Mouse (Mus musculus): ENCODE data around the gene Cep152.
A peak's percentile ranks its signal among the peaks of the same experiment; 100 is the strongest.

Cep152 gene

GRCm38 (mm10) chr2:125624837-125625351 is at the start of gene Cep152:
TSS of gene Cep152 (minus strand) at chr2:125625113.
- DNase-seq (ENCODE audit: low spot score in 2 of 2), result peak; percentile 92 to 95

GRCm38 (mm10) chr2:125672957-125673631 is 48.2 kb upstream of the Cep152 start, which contains the start of gene Eid1:
TSS of gene Eid1 (plus strand) at chr2:125673095.
- DNase-seq (ENCODE audit: low spot score in 2 of 2), result peak; percentile 65 to 74

- peak; percentile 26 to 52 for DNase-seq (ENCODE audit: low spot score in 2 of 2)
Observed at GRCm38 (mm10) chr2:125672568-125672956, 47.6 kb upstream of the Cep152 start.

- no peak for DNase-seq (ENCODE audit: low spot score in 2 of 2)
Observed at GRCm38 (mm10) chr2:125670846-125671245, 45.9 kb upstream of the Cep152 start.

GRCm38 (mm10) chr2:125667721-125668120 is 42.8 kb upstream of the Cep152 start:
- DNase-seq (ENCODE audit: low spot score in 2 of 2), result no peak

- no peak for DNase-seq (ENCODE audit: low spot score in 2 of 2)
Observed at GRCm38 (mm10) chr2:125667184-125667583, 42.3 kb upstream of the Cep152 start.

- no peak for DNase-seq (ENCODE audit: low spot score in 2 of 2)
Observed at GRCm38 (mm10) chr2:125666668-125667067, 41.8 kb upstream of the Cep152 start.

- DNase-seq (ENCODE audit: low spot score in 2 of 2), result no peak
Observed at GRCm38 (mm10) chr2:125665909-125666308, 41.0 kb upstream of the Cep152 start.

- DNase-seq (ENCODE audit: low spot score in 2 of 2), result no peak
Observed at GRCm38 (mm10) chr2:125665213-125665612, 40.3 kb upstream of the Cep152 start.

- no peak for DNase-seq (ENCODE audit: low spot score in 2 of 2)
Observed at GRCm38 (mm10) chr2:125662517-125662916, 37.6 kb upstream of the Cep152 start.

GRCm38 (mm10) chr2:125661156-125661555 is 36.2 kb upstream of the Cep152 start:
- DNase-seq (ENCODE audit: low spot score in 2 of 2), result no peak

- no peak for DNase-seq (ENCODE audit: low spot score in 2 of 2)
Observed at GRCm38 (mm10) chr2:125660537-125661130, 35.7 kb upstream of the Cep152 start.

- DNase-seq (ENCODE audit: low spot score in 2 of 2), result peak in 1 of 2 experiments; percentile 59
Observed at GRCm38 (mm10) chr2:125659823-125660536, 35.1 kb upstream of the Cep152 start.

- no peak for DNase-seq (ENCODE audit: low spot score in 2 of 2)
Observed at GRCm38 (mm10) chr2:125655391-125655790, 30.5 kb upstream of the Cep152 start.

GRCm38 (mm10) chr2:125653286-125653685 is 28.4 kb upstream of the Cep152 start:
- no peak for DNase-seq (ENCODE audit: low spot score in 2 of 2)

GRCm38 (mm10) chr2:125651563-125651962 is 26.6 kb upstream of the Cep152 start:
- no peak for DNase-seq (ENCODE audit: low spot score in 2 of 2)

GRCm38 (mm10) chr2:125650742-125651352 is 25.9 kb upstream of the Cep152 start:
- DNase-seq (ENCODE audit: low spot score in 2 of 2), result no peak

GRCm38 (mm10) chr2:125650038-125650437 is 25.1 kb upstream of the Cep152 start:
- DNase-seq (ENCODE audit: low spot score in 2 of 2), result no peak

- no peak for DNase-seq (ENCODE audit: low spot score in 2 of 2)
Observed at GRCm38 (mm10) chr2:125644912-125645311, 20.0 kb upstream of the Cep152 start.

GRCm38 (mm10) chr2:125637331-125637730 is 12.4 kb upstream of the Cep152 start:
- no peak for DNase-seq (ENCODE audit: low spot score in 2 of 2)

- no peak for DNase-seq (ENCODE audit: low spot score in 2 of 2)
Observed at GRCm38 (mm10) chr2:125630010-125630409, 5.1 kb upstream of the Cep152 start.

GRCm38 (mm10) chr2:125628487-125628886 is 3.6 kb upstream of the Cep152 start:
- DNase-seq (ENCODE audit: low spot score in 2 of 2), result no peak
